Mouse (Mus musculus) erythroblast, embryonic 14.5 days (primary cell): Measurements from ENCODE around the gene Olfr15.

Experiments used
- GATA1 ChIP-seq: IDR thresholded peaks from 2 replicates; pipeline ENCODE4 v1.6.1; 2012; ENCODE audit warnings: low read length, inconsistent platforms, mixed read lengths
- TAL1 ChIP-seq: IDR thresholded peaks from 3 replicates; pipeline ENCODE4 v1.6.1; 2012; ENCODE audit warnings: low read length, inconsistent platforms, mixed read lengths

GRCm38 (mm10) chr16:3852586-3852985, 21.9 kb downstream of the Olfr15 start:
- TF ChIP-seq TAL1 (no peak), GATA1 (no peak)
